Mouse (Mus musculus) limb, embryonic 14.5 days (tissue): ENCODE measurements at regions not wholly inside any gene's neighbourhood (a gene's known extent, or its start where the extent isn't known, plus 50 kb on each side); places are given as distances from the start of the nearest gene placed in this dataset.
A peak's percentile ranks its signal among the peaks of the same experiment; 100 is the strongest.

Experiments
- ATAC-seq: fragments of 200-750 bp; cut with Nextera tagmentation; 2 replicates; pipeline ENCODE4 v1.8.0; 2017; ENCODE audit warnings: low read depth, moderate number of reproducible peaks, moderate TSS enrichment; ENCODE audit not compliant: low FRiP score
- DNase-seq: peaks from one replicate; pipeline ENCODE4 v3.0.0-alpha.2; 2015; ENCODE audit warnings: low spot score
- H3K27ac ChIP-seq: fragments of 300-500 bp; sonication (generic); replicated peaks from 2 replicates; pipeline ENCODE4 v1.5.1; 2014; ENCODE audit warnings: low read depth, mild to moderate bottlenecking, low read length, moderate library complexity, mixed read lengths
- H3K27me3 ChIP-seq: fragments of 300-500 bp; sonication (generic); 2 replicates; pipeline ENCODE4 v1.6.1; 2014; ENCODE audit warnings: low read length, mixed read lengths; ENCODE audit not compliant: control insufficient read depth, insufficient read depth
- H3K36me3 ChIP-seq: fragments of 300-500 bp; sonication (generic); 2 replicates; pipeline ENCODE4 v1.6.1; 2014; ENCODE audit warnings: mild to moderate bottlenecking, low read length, moderate library complexity, mixed read lengths; ENCODE audit not compliant: control insufficient read depth, insufficient read depth
- H3K4me1 ChIP-seq: fragments of 300-500 bp; sonication (generic); 2 replicates; pipeline ENCODE4 v1.6.1; 2014; ENCODE audit warnings: antibody characterized with exemption, low read length, mixed read lengths; ENCODE audit not compliant: control insufficient read depth, insufficient read depth
- H3K4me2 ChIP-seq: fragments of 300-500 bp; sonication (generic); replicated peaks from 2 replicates; pipeline ENCODE4 v1.6.1; 2014; ENCODE audit warnings: low read depth, mild to moderate bottlenecking, low read length, moderate library complexity; ENCODE audit not compliant: severe bottlenecking
- H3K4me3 ChIP-seq: fragments of 300-500 bp; sonication (generic); replicated peaks from 2 replicates; pipeline ENCODE4 v1.5.1; 2014; ENCODE audit warnings: low read length
- H3K9ac ChIP-seq: fragments of 300-500 bp; sonication (generic); 2 replicates; pipeline ENCODE4 v1.6.1; 2014; ENCODE audit warnings: mild to moderate bottlenecking, low read depth, low read length, moderate library complexity; ENCODE audit not compliant: severe bottlenecking
- H3K9me3 ChIP-seq: fragments of 300-500 bp; sonication (generic); 2 replicates; pipeline ENCODE4 v1.6.1; 2016; ENCODE audit warnings: low read length; ENCODE audit not compliant: control insufficient read depth
- POLR2A ChIP-seq: fragments of 200-500 bp; IDR thresholded peaks from 2 replicates; pipeline ENCODE4 v1.8.0; 2012; ENCODE audit warnings: inconsistent platforms, mild to moderate bottlenecking, moderate library complexity, borderline replicate concordance; ENCODE audit not compliant: insufficient read depth, insufficient read length; ENCODE audit errors: extremely low read depth
- WGBS: fragments of 180-500 bp; shearing (Covaris S2); extraction: QIAGEN DNeasy Blood & Tissue Kit; methylation state at CpG from one replicate; pipeline ENCODE4 v1.1.7; 2014; 5-methylcytosine and 5-hydroxymethylcytosine counted together

DNA sequence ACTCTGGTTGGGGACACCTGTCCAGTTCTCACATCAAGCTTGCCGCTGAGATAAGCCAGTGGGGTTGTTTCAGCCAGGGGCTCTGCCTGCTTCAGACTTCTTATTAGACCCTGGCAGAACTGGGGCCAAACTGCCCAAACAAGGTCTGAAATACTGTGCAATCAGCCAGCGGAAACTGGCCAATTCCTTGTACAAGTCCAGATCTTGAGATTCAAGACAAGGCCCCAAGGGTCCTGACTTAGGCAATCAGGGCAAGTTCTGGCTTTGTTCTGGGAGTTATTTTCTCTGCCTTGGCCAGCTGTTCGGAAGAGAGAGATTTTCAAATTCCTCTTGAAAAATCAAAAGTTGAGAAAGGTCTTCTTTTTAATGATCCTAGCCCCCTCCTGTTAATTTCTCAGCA, 104.1 kb upstream of the Kirrel3 start:
- TF ChIP-seq POLR2A: no peak

DNA sequence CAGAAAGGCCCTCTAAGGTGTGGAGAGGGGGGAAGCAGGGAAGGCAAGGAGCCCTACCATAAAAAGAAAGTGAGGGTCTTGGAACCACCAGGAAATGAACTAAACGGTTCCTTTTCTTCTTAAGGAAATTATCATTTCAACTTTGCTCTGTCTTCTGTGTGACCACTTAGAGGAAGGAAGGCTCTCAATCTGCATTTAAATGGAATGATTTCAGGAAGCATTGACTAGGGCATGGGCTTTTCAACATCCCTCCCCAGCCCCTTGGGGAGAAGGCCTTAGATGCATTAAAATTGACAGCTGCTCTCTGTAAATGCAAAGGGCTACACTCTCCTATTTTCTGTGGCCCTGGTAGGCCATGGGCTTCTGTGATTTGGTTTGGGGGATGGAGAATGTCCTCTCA, 103.5 kb upstream of the Kirrel3 start:
- no peak overlapping the region for H3K9ac ChIP-seq
- no peak overlapping the region for H3K4me3 ChIP-seq
- H3K27ac ChIP-seq: no peak overlapping the region
- no peaks in the 10 kb centered on the region for H3K9me3 ChIP-seq
- DNase-seq: no peak
- no peaks in the 10 kb centered on the region for H3K27me3 ChIP-seq
- H3K36me3 ChIP-seq: no peaks in the 10 kb centered on the region
- 54% methylated on average over 1 of the region's 1 CpGs for WGBS
- ATAC-seq: no peak
- no peaks in the 10 kb centered on the region for H3K4me1 ChIP-seq
- no peak overlapping the region for H3K4me2 ChIP-seq
- no peak for TF ChIP-seq POLR2A

More for the DNA sequence above, 104.1 kb upstream of the Kirrel3 start:
- Histone ChIP-seq H3K9me3 (no peaks in the 10 kb centered on the region), H3K9ac (no peak overlapping the region), H3K4me3 (no peak overlapping the region), H3K27me3 (no peaks in the 10 kb centered on the region), H3K4me1 (no peaks in the 10 kb centered on the region), H3K36me3 (no peaks in the 10 kb centered on the region), H3K27ac (no peak overlapping the region), H3K4me2 (no peak overlapping the region)
- no peak for ATAC-seq
- WGBS: 77% methylated on average over 3 of the region's 3 CpGs
- DNase-seq: no peak

DNA sequence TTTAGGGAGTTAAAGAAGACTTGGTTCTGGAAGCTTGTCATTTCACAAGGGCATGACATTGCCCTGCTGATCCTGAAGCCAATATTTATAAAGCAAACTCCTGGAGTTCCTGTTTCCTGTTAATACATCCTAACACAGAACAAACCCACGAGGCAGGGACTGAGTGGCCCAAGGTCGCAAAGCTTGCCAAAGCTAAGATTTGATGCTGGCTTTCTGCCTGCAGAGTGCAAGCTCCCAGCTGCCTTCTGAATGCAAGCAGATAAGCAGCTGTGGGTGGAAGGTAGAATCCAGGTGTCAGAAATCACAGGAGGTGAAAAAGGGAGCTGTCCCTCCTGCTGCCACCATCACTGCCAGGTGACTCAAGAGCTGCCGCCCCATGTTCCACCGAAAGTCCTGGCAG, 99.6 kb upstream of the Kirrel3 start:
- TF ChIP-seq POLR2A: no peak
- 68% methylated on average over 4 of the region's 4 CpGs for WGBS
- H3K4me1 ChIP-seq: no peaks in the 10 kb centered on the region
- H3K27ac ChIP-seq: no peak overlapping the region
- no peaks in the 10 kb centered on the region for H3K9me3 ChIP-seq
- H3K27me3 ChIP-seq: no peaks in the 10 kb centered on the region
- DNase-seq (no peak), ATAC-seq (no peak)
- H3K4me2 ChIP-seq: no peak overlapping the region
- no peak overlapping the region for H3K9ac ChIP-seq
- no peaks in the 10 kb centered on the region for H3K36me3 ChIP-seq
- H3K4me3 ChIP-seq: no peak overlapping the region

DNA sequence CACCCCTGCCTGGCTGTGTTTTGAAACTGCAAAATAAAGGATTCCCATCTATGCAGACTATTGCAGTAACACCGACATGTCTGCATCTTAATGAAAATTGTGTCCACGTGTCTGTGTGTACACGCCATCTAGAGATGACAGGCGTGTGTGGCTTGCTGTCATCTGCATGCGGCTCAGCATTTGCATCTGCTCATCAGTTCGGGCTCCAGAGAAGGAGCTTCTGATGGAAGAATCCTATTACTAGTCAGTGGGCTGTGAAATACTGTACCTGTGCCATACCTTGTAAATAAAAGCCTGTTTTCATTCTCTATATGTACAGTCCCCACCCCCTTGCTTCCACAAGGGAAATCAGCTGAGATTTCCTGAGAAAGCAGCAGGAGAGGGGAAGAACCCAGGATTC, 92.7 kb upstream of the Kirrel3 start:
- no peak for TF ChIP-seq POLR2A
- 70% methylated on average over 6 of the region's 6 CpGs for WGBS
- no peak overlapping the region for H3K9ac ChIP-seq
- no peak overlapping the region for H3K27ac ChIP-seq
- H3K9me3 ChIP-seq: no peaks in the 10 kb centered on the region
- H3K27me3 ChIP-seq: no peaks in the 10 kb centered on the region
- H3K36me3 ChIP-seq: no peaks in the 10 kb centered on the region
- ATAC-seq (no peak), DNase-seq (no peak)
- H3K4me1 ChIP-seq: peaks cover 7% of the 10 kb centered on the region
- no peak overlapping the region for H3K4me2 ChIP-seq
- H3K4me3 ChIP-seq: no peak overlapping the region

DNA sequence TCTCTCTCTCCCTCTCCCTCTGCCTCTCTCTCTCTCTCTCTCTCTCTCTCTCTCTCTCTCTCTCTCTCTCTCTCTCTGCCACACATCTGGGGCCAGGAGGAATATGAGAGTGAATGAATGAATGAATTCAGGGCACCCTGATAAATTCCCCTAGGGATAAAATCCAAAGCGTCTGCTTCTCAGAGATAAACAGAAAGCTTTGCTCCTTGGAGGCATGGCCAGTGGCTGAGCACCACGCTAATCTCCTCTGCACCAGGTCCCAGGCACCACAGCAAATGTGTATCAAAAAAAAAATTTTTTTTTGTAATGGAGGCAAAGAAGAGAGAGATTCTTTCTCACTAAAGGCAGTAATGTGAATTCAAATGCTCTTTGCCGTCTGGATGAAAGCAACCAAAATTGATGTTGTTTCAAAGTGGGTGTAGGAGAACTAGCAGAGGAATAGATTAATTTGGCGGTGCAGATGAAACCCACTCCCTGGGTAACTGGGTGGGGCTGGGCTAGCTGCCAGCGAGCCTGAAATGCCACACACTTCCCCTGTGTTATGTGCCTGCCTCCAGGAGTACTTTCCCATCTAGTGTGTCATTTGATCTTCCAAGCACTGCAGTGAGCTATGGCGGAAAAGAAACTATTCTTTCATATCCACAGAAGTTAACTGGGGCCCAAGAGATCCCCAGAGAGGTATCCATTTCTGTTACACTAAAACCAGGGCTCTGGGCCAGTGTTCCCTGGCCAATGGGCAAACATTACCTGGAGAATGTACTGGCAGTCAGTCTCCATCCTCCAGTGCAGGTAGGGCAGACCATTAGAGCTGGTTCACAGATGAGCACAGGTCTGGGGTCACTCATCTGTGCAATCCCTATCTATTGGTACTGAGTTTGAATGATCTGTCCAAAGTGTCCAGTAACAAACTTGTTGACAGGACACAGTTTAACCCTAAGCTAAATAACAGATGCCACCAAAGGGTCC, 89.6 kb upstream of the Kirrel3 start:
- Histone ChIP-seq H3K9me3 (no peaks in the 10 kb centered on the region), H3K4me1 (peaks cover 7% of the 10 kb centered on the region), H3K4me2 (no peak overlapping the region), H3K27ac (no peak overlapping the region), H3K9ac (no peak overlapping the region), H3K4me3 (no peak overlapping the region), H3K27me3 (no peaks in the 10 kb centered on the region), H3K36me3 (no peaks in the 10 kb centered on the region)
- DNase-seq: peak; percentile 61
- no peak for TF ChIP-seq POLR2A
- WGBS: 17% methylated on average over 6 of the region's 6 CpGs
- peak; percentile 78 for ATAC-seq
